Mouse (Mus musculus): ENCODE measurements around the gene Phip.

Gene Phip

GRCm38 (mm10) chr9:82975342-82976215 is at the start of gene Phip:
Gene Phip, minus strand, starts transcription at chr9:82975516.
- DNase-seq (ENCODE audit: low spot score in 2 of 2) = peak; percentile 96 to 98

DNA sequence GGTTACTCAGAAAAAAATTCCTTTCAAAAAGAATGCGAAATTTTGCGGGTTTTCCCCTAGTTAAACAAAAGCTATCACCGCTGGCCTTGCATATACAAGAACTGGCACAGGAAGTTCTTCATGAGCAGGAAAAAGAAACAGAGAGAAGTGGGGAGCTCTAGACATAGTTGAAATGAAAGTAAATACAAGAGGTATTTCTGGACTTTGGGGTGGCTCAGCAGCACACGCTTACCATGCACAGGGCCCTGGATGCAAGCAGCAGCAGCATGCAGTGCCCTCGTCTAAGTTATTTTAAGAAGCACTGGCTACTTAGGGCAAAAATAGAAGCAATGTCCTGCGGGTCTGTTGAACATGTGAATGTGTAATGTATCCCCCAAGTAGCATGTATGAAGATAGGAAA is 48.4 kb upstream of the Phip start:
- DNase-seq (ENCODE audit: low spot score in 2 of 2) = no peak

- no peak for DNase-seq (ENCODE audit: low spot score in 2 of 2)
These were observed 39.2 kb upstream of the Phip start for GRCm38 (mm10) chr9:83014516-83014915.

GRCm38 (mm10) chr9:83008306-83008705 is 33.0 kb upstream of the Phip start:
- DNase-seq (ENCODE audit: low spot score in 2 of 2) = no peak

GRCm38 (mm10) chr9:83001342-83001741 is 26.0 kb upstream of the Phip start:
- DNase-seq (ENCODE audit: low spot score in 2 of 2) = no peak

DNA sequence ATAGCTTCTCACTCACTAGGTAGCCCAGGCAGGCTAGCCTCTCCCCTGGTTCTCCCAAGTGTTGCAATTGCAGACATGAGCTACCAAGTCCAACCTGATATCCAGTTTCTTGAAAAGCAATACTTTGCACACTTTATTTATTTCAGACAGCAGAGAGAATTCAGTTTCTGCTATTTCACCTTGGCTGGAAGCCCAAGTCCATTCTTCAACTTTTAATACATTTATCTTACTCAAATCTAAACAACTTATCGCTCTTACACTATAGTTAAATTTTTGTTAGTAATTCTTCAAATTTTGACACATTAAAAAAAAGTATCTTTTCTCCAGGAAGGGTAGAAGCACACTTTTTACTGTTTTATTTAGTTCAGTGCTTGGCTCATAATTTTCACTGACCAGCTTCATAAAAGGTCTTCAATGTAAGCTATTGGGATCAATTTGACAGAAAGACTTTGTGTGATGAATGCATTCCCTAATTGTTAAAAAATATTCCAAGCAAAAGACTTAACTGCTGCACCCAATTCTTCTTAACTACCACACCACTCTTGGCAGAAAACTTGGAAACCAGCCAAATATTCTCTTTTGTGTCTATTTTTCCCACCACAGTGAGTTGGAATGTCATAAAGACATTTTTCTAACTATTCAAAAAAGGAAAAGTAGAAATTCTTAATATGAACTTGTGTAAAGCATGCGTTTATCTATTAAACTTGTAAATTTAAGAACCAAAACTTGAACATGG is 22.6 kb upstream of the Phip start:
- DNase-seq (ENCODE audit: low spot score in 2 of 2) = no peak

DNA sequence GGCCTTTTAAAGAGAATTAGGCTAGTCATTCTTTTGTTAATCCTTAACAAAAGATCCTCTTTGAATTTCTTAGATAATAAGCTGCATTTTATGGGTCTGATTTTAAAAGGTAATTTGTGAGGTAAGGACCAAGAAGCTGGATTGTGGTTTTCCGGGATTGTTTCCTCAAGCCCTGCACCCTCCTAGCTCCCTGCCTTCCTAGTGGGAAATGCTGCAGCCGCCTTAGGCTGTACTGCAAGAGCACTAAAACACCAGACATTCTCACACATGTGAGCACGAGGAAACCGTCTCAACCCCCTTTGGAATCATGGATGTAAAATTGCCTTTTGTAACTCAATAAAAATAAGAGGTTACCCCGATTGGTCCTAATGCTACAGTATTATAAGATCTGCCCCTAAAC is 1.6 kb upstream of the Phip start:
- DNase-seq (ENCODE audit: low spot score in 2 of 2) = peak in 1 of 2 experiments; percentile 12

- DNase-seq (ENCODE audit: low spot score in 2 of 2) = no peak
These were observed 903 bp upstream of the Phip start for GRCm38 (mm10) chr9:82976219-82976618.

GRCm38 (mm10) chr9:82974962-82975341 is 364 bp downstream of the Phip start:
- DNase-seq (ENCODE audit: low spot score in 2 of 2) = peak in 1 of 2 experiments; percentile 25

GRCm38 (mm10) chr9:82974187-82974861 is 992 bp downstream of the Phip start:
- peak; percentile 66 to 88 for DNase-seq (ENCODE audit: low spot score in 2 of 2)

- no peak for DNase-seq (ENCODE audit: low spot score in 2 of 2)
These were observed 1.9 kb downstream of the Phip start for GRCm38 (mm10) chr9:82973321-82973892.

DNA sequence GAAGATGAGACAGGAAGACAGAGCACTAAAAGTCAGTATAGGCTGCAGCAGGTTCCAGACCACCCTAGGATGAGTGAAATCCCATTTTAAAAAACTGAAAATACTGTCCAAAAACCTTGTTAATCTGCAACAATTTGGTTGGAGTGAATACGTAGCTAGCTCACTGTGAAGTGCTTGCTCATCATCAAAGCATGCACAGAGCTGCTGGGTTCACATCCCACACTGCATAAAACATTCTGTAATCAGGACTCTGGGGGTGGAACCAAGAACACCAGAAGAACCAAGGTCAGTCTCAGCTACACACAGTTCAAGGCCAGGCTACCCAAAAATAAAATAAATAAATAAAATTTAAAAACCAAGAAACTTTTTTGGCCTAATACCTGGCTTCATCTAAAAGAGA is 3.9 kb downstream of the Phip start:
- DNase-seq (ENCODE audit: low spot score in 2 of 2) = no peak

DNA sequence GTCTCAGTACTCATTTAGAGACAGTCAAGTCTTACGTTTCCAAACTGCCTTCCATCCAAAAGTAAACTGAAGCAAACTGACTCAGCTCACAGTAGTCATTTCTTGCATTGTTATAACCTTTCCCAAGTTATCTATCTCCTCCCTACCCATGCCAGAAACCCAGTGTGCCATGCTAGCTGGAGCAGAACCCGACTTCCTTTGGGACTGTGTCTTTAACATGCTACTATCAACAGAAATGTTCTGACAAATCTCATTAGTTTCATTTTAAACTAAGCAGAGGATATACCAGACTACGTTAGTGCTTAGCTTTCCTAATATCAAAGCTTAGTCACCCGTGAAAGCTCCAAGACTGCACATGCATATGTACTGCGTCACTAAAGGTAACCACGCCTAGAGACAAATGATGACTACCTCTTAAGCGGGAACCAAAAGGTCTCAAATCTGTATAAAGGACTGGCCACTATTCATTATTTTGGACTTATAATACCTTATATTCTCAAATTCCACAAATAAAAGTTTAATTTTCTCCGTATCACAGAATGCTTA is 8.2 kb downstream of the Phip start:
- DNase-seq (ENCODE audit: low spot score in 2 of 2) = no peak

- DNase-seq (ENCODE audit: low spot score in 2 of 2) = no peak
These were observed 11.3 kb downstream of the Phip start for GRCm38 (mm10) chr9:82963981-82964380.

DNA sequence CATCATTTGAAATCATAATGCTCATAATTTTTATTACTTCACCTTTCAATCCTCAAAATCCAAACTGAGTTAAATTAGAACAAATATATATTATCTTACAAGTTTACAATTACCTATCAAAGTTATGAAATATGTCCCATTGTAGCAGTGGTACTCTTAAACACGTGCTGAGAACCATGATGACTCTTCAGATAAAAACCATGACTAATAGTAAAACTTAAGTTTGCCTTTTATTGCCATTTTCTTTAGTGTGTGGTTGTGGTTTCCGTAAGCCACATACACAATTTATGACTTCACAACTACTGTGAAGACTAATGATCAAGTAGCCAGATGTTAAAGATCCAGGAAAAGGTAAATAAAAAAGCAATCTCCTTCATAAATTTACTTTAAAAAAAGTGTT is 14.0 kb downstream of the Phip start:
- no peak for DNase-seq (ENCODE audit: low spot score in 2 of 2)

GRCm38 (mm10) chr9:82955267-82955666 is 20.0 kb downstream of the Phip start:
- DNase-seq (ENCODE audit: low spot score in 2 of 2) = no peak

DNA sequence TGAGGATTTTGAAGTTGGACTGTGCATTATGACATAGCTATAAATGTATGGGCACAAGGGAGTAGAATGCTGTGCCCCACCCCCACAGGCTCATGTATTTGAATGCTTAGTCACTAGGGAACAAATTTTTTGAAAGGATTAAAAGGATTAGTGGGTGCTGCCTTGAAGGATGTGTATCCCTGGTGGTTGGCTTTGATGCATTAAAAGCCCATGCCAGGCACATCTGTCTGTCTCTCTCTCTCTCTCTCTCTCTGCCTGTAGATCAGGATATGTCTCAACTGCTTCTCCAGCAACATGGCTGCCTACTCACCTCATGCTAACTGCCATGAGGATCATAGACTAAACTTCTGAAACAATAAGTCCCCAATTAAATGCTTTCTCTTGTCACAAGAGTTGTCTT is 23.0 kb downstream of the Phip start:
- no peak for DNase-seq (ENCODE audit: low spot score in 2 of 2)

DNA sequence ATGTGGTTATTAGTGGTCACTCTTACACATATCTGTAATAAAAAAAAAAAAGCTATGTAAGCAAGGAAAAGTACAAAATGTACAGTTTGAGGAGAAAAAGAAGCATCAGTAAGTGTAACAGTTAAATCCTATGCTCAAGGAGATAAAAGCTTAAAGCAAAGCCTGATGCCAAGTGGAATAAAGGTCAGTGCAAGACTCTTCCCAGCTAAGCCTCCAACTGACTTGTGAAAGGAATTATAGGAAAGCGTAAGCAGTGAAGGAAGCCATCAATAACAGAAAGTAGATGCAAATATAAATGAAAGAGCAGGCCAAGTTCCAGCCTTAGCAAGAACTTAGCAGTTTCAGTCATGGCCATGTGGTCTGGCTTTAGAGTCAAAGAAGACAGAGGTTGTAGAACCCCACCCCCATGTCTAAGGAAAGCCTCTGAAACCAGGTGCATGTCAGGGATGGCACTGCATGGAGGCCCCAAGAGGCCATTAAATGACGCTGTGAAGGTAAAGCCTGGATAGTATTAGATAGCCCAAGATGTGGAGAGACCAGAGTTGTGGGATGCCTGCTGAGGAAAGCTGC is 23.8 kb downstream of the Phip start:
- no peak for DNase-seq (ENCODE audit: low spot score in 2 of 2)

GRCm38 (mm10) chr9:82907246-82907645 is 68.1 kb downstream of the Phip start:
- no peak for DNase-seq (ENCODE audit: low spot score in 2 of 2)

GRCm38 (mm10) chr9:82888645-82889044 is 86.7 kb downstream of the Phip start:
- no peak for DNase-seq (ENCODE audit: low spot score in 2 of 2)

GRCm38 (mm10) chr9:82884177-82884576 is 91.1 kb downstream of the Phip start:
- no peak for DNase-seq (ENCODE audit: low spot score in 2 of 2)
